Mouse (Mus musculus): ENCODE measurements at regions not wholly inside any gene's neighbourhood (a gene's known extent, or its start where the extent isn't known, plus 50 kb on each side); places are given as distances from the start of the nearest gene placed in this dataset.

DNA sequence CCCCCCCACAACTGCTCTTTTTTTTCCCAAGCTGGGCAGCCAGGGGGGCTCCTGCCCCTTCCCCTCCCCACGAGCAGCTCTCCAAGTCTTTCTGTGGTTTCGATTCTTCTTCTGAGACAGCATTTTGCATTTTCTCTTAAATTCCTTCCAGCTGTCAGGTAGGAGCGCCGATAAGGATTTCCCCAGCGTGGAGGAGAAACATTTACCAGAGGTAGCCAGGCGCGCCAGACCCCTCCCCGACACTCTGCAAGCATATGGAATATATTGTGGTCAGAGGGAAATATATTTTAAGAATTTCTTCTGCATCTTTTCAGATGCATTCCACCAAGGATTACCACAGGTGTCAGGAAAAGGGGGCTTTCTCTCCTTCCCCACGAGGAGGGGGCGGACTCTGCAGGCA is 111.9 kb downstream of the Tbx5 start:
- no peak for DNase-seq

DNA sequence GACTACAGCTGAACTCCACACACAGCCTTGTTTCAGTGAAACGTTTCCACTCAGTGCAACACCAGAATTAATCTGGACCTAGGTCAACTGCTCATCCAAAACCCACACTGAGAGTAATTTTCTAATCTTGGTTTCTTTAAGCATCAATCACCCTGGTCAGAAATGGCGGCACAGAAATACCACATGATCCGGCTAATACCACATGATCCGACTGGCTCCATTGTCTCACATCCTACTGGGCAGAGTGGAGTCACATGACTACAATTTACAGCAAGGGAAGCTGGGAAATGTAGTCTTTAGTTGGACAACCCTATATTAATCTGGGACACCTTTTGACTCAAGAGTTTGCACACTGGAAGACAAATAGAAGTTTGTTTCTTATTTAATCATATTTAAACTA is 115.9 kb downstream of the Tbx5 start:
- DNase-seq: peak; percentile 30

DNA sequence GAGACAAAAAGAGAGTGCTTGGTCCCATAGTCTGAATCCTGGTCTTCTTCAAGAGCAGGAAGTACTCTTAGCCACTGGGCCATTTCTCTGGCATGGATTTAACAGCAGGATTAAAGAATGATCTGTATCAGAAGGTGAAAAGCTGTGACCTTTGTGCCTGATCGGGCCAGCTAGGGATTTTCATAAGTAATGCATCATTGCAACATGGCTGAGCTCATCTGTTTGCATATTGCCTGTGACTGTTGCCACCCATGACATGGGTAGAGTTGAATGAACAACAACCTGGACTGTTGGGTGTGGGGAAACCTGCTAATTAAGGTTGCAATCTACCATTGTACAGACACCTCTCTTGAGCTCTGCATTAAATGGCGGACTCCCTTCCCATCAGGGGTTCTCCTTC is 119.6 kb downstream of the Tbx5 start:
- DNase-seq: no peak

DNA sequence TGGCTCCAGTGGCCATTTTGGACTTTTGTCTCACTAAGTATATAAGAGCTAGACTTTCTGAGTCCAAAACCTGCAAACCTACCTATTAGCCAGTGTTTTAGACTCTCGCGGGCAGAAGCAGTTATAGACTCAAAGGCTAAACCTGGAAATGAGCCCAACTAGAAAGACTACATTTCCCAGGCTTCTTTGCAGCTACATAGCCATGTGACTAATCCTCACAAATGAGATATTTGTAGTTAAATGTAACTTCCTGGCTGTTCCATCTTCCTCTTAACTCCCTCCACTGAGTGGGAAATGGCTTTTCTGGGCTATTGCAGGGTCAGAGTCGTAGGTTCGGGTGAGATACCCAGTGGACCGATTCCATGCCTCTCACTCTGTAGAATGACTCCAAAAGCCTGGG is 120.7 kb downstream of the Tbx5 start:
- DNase-seq: no peak

DNA sequence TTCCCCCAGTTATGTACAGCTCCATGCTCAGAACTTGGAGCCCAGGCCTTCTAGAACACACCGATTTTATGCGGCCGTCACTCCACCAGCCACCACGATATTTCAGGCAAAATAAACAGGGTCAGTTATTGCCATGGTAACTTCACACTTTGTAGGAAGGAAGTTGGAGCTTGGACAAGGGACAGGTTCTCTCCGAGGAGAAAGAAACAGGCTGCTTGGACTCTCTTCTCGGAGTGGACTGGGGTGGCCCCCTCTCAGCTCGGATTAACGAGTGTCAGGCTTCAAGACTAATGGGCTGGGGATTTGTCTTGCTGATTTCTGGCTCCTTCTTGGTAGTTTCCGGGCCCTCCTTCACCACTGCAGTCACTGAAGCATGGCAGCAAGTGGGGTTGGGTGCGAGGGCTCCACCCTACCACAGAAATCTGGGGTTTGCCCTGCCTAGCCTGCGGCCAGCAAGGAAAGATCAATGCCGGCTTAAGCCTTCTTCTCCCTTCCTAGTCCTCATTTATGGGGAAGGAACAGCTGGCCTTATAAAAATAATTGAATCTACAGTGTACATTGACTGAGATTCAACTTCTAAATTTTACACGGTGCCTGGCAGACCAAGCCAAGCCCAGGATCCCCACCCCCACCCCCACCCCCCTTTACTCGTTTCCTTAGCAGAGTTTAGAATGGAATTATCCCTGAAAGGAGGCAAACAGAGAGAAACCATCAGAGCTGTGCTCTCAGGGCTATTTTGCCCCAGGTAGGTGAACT is 121.5 kb downstream of the Tbx5 start:
- no peak for DNase-seq

DNA sequence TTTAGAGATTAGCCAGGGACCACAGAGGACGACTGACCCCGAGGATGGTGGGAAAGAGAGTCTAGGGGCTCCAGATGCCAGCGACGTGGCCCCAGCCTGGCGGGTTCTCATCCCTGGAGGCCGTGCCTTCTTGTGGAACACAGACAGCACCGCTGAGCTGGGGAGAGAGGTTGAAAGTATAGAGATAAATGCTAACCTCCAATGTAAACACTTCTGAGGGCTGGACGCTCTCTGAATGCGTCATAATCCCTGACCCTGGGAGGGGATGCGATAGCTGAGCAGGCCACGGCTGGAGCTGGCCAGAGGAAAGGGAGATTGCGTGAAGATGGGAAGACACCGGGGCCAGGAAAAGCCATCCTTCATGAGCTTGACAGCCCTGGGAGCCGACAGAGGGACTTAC is 126.5 kb downstream of the Tbx5 start:
- no peak for DNase-seq

DNA sequence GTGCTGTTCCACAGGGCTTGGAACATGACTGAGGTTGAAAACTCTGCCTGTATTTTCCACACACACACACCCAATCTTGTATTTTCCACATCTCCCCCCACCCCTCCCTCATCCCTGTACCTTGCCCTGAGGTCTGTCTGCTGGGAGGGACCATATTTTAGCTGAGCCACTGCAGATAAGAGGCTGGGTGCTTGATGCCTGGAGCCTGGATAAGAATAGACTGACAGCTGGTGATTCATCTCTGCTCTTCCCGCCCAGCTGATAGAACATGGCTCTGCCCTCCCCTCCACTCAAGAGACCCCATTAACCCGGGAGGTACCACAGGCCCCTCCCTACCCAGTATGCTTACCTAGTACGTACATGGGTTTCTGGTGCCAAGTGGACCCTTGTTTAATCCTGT is 132.3 kb downstream of the Tbx5 start:
- no peak for DNase-seq

DNA sequence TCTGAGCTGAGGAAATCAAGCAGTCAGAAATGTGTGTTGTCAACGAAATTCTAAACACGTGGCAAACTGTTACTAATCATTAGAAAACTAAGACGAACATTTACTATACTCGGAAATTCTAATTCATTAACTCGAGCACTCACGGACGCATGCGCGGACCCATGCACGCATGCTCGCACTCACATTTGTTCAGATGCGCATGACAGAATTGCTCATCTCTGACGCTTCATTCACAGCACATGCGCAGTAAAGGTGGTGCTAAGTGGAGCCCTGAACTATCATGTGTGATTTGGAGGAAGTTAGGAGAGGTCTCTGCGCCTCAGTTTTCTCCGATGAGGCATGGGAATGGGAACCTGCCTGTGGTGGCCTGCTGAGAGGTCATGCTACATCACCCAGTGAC is 138.8 kb downstream of the Tbx5 start:
- DNase-seq: peak; percentile 12

DNA sequence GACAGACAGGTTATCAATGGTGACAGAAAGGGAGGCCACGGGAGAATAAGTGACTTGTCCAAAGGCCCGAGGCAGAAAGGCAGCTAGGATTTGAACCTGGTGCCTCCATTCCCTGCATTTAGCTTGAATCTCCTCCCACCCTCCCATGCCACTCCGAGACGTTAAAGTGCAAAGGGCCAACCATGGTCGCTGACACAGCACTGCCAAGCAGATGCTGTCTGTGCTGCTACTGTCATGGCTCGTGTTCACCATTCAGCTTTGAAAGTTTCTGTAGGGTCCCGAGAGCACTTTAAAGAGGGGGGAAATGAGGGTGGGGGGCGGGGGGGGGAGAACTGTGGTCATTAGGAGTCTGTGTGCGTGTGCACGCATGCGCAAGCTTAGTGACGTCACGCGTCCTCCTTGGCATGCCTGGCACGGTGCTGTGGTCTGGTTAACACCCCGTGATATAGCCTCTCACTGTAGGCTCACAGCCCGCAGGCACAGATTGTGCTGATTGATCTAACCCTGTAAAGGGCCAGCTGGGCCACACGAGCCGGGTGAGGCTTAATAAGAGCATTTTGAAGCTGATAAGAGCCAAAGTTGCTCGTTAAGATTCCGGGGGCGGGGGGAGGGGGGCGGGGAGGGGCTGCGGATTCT is 140.5 kb downstream of the Tbx5 start:
- peak; percentile 51 for DNase-seq

DNA sequence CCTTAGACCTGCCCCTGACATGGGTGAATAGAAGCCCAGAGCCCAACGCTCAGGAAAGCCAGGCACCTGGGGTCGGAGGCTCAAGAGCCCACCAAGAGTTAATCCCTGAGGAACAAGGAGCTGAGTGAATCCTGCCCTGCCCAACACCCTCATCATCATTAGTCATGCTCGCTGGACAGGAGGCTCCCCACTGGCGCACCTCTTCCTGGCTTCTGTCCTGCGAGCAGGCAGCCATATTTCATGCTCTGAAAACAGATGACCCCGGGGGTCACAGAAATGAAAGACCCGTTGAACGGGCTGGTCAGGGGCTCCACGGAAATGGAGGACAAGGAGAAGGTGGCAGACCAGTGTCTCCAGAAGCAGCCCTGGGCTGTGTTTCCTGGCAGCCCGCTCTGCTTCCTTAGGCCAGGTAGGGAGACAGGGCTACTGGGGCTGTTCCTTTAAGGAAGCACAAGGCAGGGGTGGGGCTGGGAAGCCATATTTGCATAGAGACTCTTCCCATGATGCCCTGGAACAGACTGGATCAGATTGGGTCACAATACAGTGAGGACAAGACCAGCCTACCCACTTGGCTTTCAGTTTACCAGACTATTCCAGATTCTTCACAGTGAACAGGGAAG is 138.1 kb upstream of the Rbm19 start:
- no peak for DNase-seq

DNA sequence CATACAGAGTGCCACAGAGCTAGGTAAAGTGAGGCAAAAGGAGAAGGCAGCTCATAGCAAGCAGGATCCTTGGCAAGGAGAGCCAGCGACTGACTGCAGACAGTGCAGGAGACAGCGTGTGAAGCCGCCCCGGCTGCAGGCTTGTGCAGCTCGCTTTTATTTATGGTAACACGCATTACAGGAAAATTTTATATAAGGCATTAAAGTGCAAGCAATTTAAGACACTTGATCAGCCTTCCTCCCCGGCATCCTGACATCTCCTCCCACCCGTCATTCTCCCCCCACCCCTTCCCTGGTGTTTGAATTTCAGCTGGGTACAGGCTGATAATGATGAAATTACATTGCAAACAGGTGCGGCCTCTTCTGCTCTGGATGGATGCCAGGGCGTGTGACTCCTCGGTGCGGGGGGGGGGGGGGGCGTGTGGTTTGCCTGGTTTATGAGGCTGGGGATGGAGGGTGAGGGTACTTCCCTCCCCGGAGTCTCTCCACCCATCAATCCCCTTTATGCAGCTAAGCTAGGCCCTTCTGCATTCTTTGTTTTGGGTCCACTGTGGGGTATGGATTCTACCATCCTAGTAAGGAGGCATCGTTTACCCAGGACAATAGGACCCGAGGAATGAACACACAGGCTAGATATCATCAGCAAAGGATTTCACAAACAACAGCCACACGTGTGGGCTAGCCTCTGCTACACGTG is 135.0 kb upstream of the Rbm19 start:
- peak; percentile 6 for DNase-seq

DNA sequence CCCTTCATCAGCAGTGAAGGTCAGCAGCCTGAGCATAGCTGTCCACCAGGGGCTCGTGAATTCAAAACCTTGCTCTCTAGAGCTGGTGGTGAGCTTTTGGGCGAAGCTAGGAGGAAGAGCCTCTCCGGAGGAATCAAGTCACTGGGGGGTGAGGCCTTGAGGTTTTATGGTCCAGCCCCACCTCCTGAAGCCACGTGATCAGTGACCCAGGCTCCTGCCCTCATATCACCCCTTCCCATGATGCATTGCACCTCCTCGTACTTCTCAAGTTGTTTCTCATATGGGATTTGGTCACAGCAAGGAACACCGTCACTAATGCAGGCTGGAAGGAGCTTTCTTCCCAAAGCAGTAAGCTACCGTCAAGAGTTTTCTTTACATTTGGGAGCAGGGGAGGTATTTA is 132.1 kb upstream of the Rbm19 start:
- DNase-seq: no peak

DNA sequence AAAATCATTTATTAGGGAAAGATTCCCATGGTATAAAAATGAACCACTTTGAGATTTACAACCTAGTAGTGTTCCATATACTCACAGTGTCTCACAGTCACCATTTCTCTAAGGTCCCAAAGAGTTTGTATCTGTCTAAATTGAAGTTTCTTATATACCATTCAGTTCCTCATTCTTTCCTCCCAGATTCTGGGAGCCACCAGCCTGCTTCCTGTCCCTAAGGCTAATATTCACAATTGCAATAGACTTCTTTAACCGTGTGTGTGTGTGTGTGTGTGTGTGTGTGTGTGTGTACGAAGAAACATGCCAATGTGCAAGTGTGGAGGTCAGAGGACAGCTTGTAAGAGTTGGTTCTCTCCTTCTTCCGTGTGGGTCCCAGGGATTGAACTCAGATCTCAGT is 124.1 kb upstream of the Rbm19 start:
- no peak for DNase-seq

DNA sequence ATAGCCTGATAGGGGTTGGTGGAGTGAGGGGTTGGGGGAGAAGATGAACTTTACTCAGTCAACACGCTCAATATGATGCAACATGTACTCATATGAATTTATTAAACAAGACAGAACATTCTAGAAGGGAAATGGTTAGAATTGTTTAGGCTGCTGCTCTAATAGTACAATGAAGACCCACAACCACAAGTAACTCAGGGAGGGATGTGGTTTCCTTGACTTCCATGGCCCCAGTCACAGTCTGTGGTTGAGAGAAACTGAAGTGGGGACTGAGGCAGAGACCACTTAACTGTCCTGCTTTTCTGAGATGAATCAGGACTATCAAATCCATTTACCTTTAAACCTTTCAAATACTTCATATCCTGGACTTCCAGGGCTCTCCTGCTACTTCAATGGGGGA is 120.5 kb upstream of the Rbm19 start:
- no peak for DNase-seq

DNA sequence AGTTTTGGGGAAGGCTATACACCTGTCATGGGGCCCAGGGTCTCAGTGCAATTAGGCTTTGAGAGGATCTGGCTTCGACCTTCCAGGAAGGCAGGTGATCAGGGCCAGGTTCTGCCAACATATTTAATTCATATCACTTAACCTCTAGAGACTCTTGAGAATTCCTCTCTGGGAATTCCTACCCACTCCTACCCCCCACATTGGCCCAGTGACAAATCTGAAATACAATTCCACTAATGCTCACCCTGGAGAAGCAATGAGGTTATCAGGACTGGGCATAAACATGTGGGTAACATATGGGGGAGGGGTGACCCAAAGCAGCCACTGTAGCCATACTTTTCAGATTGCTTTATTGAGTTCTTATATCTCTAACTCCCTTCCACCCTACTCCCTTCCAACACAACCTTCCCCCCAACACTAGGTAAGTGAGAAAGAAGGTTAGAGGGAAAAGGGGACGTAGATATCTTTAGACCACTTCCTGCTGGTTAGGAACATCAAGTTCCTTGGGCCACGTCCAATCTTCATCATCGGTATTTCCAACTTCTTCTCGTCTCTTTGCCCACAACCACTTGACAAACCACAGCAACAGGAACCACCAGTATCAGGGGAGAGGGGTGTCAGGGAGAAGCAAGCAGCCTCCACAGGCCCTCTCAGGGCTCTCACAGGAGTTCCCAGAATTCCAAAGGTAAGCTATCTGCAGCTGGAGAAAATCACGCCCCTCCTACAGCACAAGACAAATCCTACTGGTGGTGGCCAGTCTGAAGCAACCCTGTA is 110.4 kb upstream of the Rbm19 start:
- no peak for DNase-seq

DNA sequence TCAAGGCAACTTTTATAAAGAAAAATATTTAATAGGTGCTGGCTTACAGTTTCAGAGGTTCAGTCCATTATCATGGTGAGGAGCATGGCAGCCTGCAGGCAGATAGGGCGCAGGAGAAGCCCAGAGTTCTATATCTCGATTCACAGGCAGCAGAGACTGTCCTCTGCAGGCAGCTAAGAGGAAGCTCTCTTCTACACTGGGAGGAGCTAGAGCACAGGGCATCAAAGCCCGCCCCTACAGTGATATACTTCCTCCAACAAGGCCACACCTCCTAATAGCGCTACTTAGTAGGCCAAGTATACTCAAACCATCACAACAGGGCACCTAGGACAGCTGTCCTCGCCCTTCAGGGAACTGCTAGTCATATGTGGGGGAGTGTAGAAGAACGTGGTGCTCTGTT is 108.5 kb upstream of the Rbm19 start:
- no peak for DNase-seq

DNA sequence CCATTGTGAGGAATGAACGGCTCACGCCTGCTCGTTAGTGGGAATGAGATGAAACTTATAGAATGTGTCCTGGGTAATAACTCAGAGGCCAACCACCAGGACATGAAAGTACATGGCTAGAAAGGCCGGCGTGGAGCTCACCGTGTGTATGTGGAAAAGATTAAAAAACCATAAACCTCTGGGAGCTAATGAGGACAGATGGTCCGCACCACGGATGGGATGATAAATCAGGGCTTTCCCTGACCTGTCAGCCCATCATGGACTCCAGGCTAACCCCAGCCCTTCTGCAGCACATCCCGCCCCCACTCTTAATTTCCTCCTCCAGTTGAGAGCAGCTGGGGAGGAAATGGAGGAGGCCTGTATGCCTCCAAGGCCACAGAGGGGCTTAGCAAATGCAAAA is 108.0 kb upstream of the Rbm19 start:
- DNase-seq: no peak

DNA sequence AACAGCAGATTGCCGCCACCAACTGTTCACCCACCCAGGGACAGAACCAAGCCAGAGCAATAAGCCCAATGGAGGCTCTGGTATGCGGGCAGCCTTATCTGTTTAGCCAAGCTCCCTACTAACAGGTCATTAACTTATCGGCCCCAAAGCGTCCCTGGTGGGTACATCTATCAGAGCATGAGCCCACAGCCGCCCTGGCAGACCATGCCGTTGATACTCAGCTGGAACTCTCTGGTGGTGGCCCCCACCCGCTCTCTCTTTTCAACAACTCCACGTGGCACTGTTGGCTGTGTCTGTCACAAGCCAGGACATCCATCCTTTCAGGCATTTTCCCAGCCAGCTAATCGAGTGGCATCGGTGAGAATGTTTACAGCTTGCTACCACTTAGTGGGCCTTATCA is 100.8 kb upstream of the Rbm19 start:
- no peak for DNase-seq

DNA sequence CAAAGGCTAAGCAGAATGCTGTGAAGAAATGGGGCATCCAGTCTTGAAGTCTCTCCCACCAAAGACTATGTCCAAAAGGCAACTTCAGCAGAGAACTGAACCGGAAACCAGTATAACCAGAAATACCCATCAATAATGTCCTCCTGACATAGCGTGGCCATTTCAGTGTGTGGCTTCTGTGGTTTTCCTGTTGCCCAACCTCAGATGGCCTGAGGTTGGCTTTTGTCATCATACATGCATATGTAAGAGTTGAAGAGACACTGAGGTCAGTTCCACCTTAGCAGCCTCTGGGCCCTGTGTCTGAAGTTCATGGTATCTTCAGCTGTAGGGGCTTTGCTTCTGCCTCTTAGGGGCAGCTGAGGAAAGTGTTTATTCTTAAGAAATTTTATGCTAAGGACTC is 98.1 kb upstream of the Rbm19 start:
- DNase-seq: no peak

DNA sequence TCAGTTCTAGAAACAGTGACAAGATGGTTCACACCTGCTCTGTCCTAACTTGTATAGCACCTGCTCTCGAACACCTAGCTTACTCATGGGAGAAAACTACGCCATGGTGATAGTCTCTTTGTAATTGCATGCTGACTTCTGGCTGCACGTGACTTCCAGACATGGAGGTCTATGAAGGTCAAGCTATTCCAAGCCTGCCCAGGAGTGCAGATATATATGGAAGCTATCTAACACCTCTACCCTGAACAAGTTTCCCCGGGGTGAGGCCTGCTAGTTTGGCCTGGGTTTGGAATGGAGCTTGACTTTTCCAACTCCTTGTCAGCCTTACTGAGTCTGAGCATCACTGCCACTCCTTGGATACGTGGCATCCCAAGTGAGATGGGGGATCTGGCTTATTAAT is 95.5 kb upstream of the Rbm19 start:
- no peak for DNase-seq

DNA sequence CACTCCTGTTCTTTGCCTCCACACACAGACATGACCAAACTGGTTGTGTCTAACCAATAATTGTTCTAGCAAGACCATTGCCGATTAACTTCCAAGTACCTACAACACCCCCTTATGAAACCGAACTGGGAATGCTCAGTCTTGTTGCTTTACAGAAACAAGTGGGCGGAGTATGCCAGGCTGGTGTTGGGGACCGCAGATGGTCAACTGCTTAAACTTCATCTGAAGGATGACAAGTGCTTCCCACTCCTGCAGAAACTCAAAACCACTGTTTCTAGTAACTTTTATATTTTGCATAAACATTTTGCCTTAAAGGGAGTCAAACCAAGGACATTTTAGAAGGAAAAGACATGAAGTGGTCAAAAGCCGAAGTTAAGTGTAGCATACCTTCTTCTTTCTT is 94.0 kb upstream of the Rbm19 start:
- DNase-seq: peak; percentile 23

DNA sequence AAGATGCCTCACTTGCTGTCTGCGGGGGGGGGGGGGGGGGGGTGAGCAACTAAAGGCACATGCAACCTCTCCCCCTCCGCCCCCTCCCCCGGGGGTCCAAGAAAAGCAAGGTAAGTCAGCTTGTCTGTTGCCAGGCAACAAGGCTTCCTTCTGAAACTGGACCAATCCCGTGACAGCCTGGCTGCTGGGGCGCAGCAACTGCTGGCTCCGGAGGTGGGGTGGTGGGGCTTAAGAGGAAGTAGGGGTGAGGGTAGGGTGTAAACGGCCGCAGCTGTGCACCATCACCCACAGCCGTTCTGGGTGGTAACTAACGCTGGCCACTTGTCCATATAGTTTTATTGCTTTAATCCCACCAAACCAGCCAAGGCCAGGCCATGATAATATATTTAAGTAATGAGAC is 92.2 kb upstream of the Rbm19 start:
- no peak for DNase-seq

DNA sequence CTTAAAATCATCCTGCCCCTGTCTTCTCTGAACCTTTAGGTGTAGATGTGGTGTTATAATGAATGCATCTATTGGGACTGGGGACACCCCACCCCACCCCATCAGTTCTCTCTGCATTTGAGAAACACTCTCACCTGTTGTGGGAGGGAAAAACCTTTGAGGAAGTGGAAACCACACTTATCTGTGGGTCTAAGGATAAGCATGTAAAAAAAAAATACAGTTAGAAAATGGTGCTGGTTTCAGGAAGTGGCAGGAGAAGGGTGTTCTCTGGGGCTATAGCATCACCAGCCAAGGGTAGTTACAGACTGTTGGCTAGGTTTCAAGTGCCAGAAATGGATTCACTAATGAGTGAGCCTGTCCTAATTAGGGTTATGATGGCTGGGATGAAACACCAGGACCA is 91.1 kb upstream of the Rbm19 start:
- no peak for DNase-seq

Measured in layer of hippocampus, adult 9-11 months (tissue).